9 mouse cellular contexts compared by ENCODE assay signal in genomic region chr5:110835959-110836358, GRCm38 (mm10). TPM values are rescaled to one million over a fixed set of nuclear protein-coding genes. Genes with fewer than 3 reads are reported as not detected.
DNase-seq lines count a peak whose midpoint lies in the region; TF ChIP-seq lines count a peak whose summit lies in the region.
"Had no signal": no experiment of that assay in that cellular context is flagged by ENCODE, and none has a peak within 500 bp of the region (broad histone marks: within the 10 kb centered on the region; RNA-seq: fewer than 3 reads in every experiment).

No protein-coding gene starts in this region.

- 17% methylated on average over 3 of the region's 3 CpGs for WGBS in lung, adult 2 months

- intact Hi-C loops in gastrocnemius, adult 2 months (cut with DNase I), result loop anchor here (5.0 kb wide), 1 partner anchor 86 kb away; no protein-coding TSS in a partner anchor

- DNase-seq in adrenal gland, adult (ENCODE audit: inconsistent age in 2 of 2, low spot score in 1 of 2), result peak; percentile 33 to 68
- DNase-seq in adrenal gland, adult 8-10 months, result no peak
- peak; percentile 25 for DNase-seq in right cerebral cortex, adult 18-20 months
- DNase-seq in right cerebral cortex, postnatal 36 days (ENCODE audit: low spot score in 2 of 2), result no peak
- peak; percentile 66 for DNase-seq in gastrocnemius, adult 2 months
- peak; percentile 33 to 73 for DNase-seq in kidney, postnatal 36 days
- DNase-seq in lung, adult 2 months, result peak; percentile 58
- peak; percentile 77 to 84 for DNase-seq in spleen, postnatal 10 days (ENCODE audit: low spot score in 2 of 2)

- H3K4me3 ChIP-seq in gastrocnemius, adult 2 months, result no peak overlapping the region
- no peak overlapping the region for H3K4me3 ChIP-seq in lung, adult 2 months (replicated peaks; ENCODE audit: extremely low read depth, low read depth, low read length)
- H3K4me3 ChIP-seq: hindbrain, embryonic 15.5 days had no signal

- peaks cover 4% of the 10 kb centered on the region; the same call in 1 of the 2 replicates for H3K4me1 ChIP-seq in lung, adult 2 months (ENCODE audit: control insufficient read depth, insufficient read depth, low read length)

- TF ChIP-seq CTCF in gastrocnemius, adult 2 months (IDR thresholded peaks at IDR 0.05), result peak; percentile 75
- TF ChIP-seq CTCF in lung, adult 2 months (IDR thresholded peaks at IDR 0.05; ENCODE audit: insufficient read depth, low read length), result peak; percentile 70

- peak overlapping the region; percentile 17; the same call in 1 of the 2 replicates for H3K27ac ChIP-seq in gastrocnemius, adult 2 months
- H3K27ac ChIP-seq: hindbrain, embryonic 15.5 days had no signal

- TF ChIP-seq POLR2A in lung, adult 2 months (IDR thresholded peaks at IDR 0.05; ENCODE audit: borderline replicate concordance, extremely low read depth, low read depth, low read length), result no peak

RNA-seq across cellular contexts. Expression of gene Hscb, which starts 3.6 kb away (rescaled TPM):
- 10 to 100 TPM; 12.5 to 22.0 (median 17.0) TPM for total RNA-seq in adrenal gland, adult 8-10 months (2022)
- 10 to 100 TPM; 14.1 to 19.4 TPM for total RNA-seq in gastrocnemius, adult 2 months (2021)
- polyA plus RNA-seq in lung, adult 2 months (2012; rRNA removed), result 13.5 and 15.5 TPM in 2 replicates

RNA-seq across cellular contexts. Expression of gene Chek2, which starts 3.8 kb away (rescaled TPM):
- total RNA-seq in adrenal gland, adult 8-10 months (2022), result 1 to 10 TPM; 4.2 to 5.6 (median 4.7) TPM
- 1 to 10 TPM in 1 of 2 experiments, under 1 TPM in 1; 0.92 to 1.1 TPM for total RNA-seq in gastrocnemius, adult 2 months (2021)
- polyA plus RNA-seq in lung, adult 2 months (2012; rRNA removed), result 3.3 and 4.4 TPM in 2 replicates

RNA-seq across cellular contexts. Expression of gene Ulk1, which starts 26.1 kb away (rescaled TPM):
- 10 to 100 TPM; 43.6 to 64.1 (median 57.3) TPM for total RNA-seq in adrenal gland, adult 8-10 months (2022)
- total RNA-seq in gastrocnemius, adult 2 months (2021), result 10 to 100 TPM; 49.1 to 70.6 TPM
- polyA plus RNA-seq in lung, adult 2 months (2012; rRNA removed), result 50.5 and 64.6 TPM in 2 replicates

RNA-seq across cellular contexts. Expression of gene Ttc28, which starts 43.6 kb away (rescaled TPM):
- 10 to 100 TPM; 21.2 to 36.3 (median 29.8) TPM for total RNA-seq in adrenal gland, adult 8-10 months (2022)
- 10 to 100 TPM; 11.9 to 16.6 TPM for total RNA-seq in gastrocnemius, adult 2 months (2021)
- polyA plus RNA-seq in lung, adult 2 months (2012; rRNA removed), result 14.4 and 16.6 TPM in 2 replicates

RNA-seq across cellular contexts. Expression of gene Pus1, which starts 55.5 kb away (rescaled TPM):
- 10 to 100 TPM; 46.4 to 55.9 (median 51.5) TPM for total RNA-seq in adrenal gland, adult 8-10 months (2022)
- 10 to 100 TPM in 1 of 2 experiments, 1 to 10 TPM in 1; 8.7 to 13.8 TPM for total RNA-seq in gastrocnemius, adult 2 months (2021)
- 11.6 and 15.9 TPM in 2 replicates for polyA plus RNA-seq in lung, adult 2 months (2012; rRNA removed)

Comparison
In these comparisons a context has a peak if more than half of its experiments do, and no peak if none do; other contexts are left out.
1. DNase-seq: peak in adrenal gland, adult (2 of 2), right cerebral cortex, adult 18-20 months (single experiment), gastrocnemius, adult 2 months (single experiment), kidney, postnatal 36 days (2 of 2), lung, adult 2 months (single experiment) and spleen, postnatal 10 days (2 of 2); none in adrenal gland, adult 8-10 months (single experiment) and right cerebral cortex, postnatal 36 days (0 of 2).